Mouse (Mus musculus) mature B cell (primary cell): ENCODE data around the gene Adamts4.

Experiments used
- in situ Hi-C: fragments of 300-500 bp; cut with MboI; formaldehyde crosslinking; loops from 2 replicates; pipeline ENCODE4 v1.14.3; 2019

The Adamts4 gene

GRCm38 (mm10) chr1:171249913-171250600, at the start of gene Adamts4:
Gene Adamts4, plus strand, starts transcription at chr1:171250421.
- in situ Hi-C loops: no loop called here

GRCm38 (mm10) chr1:171200769-171201168, 49.5 kb upstream of the Adamts4 start:
- in situ Hi-C loops: no loop called here

DNA sequence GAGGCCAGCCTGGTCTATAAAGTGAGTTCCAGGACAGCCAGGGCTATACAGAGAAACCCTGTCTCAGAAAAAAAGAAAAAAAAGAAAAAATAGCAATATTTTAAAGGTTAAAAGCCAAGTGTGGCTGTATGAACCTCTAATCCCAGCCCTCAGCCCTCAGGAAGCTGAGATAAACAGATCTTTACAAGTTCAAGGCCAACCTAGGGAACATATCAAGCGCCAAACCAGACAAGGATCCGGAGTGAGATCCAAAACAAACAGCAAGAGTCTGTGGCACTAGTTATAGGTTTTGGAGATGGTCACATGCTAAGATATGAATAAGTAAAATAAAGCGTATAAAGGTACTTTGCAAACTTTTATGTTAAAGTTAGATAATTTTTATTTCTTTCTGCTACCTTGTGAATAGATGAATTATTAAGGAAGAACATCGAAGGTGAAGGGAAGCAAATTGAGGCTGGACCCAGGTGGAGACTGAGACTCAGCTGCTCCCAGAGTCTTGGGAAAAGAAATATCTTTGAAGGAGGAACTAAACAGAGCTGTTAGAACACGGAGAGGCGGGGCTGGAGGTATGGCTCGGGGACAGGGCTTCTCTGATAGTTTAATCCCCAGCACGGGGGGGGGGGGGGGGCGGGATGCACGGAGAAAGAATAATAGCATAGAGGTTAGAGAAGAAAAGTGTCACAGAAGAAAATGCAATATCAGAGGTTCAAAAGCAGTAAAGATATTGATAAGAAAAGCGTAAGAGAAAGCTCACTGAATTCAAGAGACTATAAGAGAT, 46.6 kb upstream of the Adamts4 start:
- in situ Hi-C loops: no loop called here

DNA sequence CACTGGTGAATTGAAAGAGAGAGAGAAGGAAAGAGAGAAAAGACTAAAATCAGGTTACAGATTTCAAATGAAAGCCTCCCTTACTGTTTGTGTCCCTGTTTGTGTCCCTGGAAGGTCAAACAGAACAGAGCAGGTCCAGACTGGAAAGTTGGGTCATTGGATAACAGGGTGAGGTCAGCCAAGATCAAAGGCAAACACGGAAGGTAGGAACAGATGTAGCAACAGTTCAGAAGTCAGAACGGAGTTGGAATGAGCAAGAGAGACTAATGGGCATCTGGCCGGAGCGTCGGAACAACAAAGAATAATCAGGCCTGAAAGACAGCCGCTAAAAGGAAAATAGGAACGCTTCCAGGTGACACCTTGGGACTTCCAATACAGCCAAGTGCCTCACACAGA, 46.0 kb upstream of the Adamts4 start:
- in situ Hi-C loops: no loop called here

DNA sequence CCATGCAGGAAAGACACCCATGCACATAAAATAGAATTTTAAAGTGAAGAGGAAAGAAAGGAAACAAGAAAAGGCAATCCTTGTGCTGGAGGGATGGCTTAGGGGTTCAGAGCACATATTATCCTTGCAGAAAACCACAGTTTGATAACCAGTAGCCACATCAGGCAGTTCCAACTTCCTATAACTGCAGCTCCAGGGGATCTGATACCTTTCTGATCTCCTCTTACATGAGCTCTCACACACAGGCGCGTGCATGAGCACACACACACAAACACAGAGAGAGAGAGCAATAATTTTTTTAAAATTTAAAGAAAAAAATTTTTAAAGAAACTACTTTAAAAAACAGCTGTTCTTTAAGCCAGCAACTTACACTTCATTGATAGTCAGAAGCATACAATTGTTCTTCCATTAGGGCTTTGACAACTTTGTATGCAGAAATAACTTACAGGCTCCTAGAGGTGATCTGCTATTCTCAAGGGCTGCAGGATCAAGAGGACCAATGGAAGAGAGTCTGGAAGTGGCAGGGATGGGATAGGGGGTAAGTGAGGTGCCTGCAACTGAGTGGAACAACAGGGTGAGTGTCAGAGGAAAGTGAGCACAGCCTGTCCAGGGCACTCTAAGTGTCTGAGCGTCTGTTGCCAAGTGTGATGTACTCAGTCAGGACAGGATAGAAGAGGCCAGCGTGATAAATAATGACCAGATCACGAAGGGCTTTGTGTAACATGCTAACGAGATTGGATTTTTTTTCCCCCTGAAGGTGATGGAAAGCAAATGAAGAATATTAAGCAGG, 44.3 kb upstream of the Adamts4 start:
- in situ Hi-C loops: no loop called here

DNA sequence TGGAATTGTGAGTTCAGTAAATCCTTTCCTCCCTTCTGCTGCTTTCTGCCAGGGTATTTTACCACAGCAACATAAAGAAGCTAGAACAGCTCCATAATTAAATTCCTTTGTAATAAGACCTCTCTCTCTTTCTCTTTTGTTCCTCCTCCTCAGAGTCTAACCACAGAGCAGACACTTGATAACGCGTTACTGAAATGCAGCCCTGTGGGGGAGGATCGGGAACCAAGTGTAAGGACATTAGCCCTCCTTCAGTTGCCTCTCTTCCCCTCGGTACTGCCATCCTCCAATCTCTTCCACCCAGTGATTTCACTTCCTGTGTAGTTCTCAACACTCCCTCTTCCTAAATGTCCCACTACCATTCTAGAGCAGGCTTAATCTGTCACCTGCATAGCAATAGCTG, 40.8 kb upstream of the Adamts4 start:
- in situ Hi-C loops: no loop called here

DNA sequence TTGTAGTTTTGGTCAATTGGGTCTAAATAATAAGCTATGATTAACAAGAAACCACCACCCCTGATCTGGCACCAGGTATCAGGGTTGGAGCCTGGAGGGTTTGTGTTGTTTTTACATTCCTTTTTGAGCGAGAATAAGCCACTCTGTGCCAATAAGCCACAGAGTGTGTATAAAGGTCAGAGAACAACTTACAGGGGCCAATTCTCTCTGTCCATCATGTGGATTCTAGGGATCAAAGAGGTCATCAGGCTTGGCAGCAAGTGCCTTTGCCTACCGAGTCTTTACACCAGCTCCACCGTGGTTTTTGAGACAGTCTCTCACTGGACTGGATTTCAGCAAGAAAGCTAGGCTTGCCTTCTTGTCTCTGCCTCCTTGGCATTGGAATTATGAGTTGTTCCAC, 37.4 kb upstream of the Adamts4 start:
- in situ Hi-C loops: loop anchor here (5.0 kb wide), 1 partner anchor 86 kb away; no protein-coding TSS in a partner anchor

GRCm38 (mm10) chr1:171213801-171214496, 36.3 kb upstream of the Adamts4 start, which contains the start of gene Nr1i3:
Gene Nr1i3, plus strand, starts transcription at chr1:171213970.
- in situ Hi-C loops: loop anchor here (5.0 kb wide), 1 partner anchor 87 kb away; no protein-coding TSS in a partner anchor

- in situ Hi-C loops: no loop called here
These were observed 33.8 kb upstream of the Adamts4 start for GRCm38 (mm10) chr1:171216241-171216955.

DNA sequence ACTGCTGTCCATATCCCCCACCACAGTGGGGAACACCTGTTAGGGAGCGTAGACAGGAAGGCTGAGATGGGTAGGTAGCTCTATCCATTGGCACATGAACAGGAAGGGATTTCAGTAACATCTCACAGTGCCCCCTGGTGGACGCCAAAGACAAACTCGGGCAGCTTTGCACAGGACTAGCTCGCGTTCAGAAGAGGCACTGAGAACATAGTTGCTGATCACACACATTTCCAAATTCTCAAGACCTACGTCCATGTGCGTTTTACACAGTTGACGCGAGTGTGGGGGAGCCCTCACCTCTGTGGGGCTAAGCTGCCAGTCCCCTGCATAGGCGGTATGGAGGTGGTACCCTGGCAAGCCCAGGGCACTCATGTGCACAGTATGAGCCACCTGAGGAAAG, 29.4 kb upstream of the Adamts4 start:
- in situ Hi-C loops: loop anchor here (10.0 kb wide), 1 partner anchor 326 kb away; no protein-coding TSS in a partner anchor

GRCm38 (mm10) chr1:171221281-171222193, 28.7 kb upstream of the Adamts4 start:
- in situ Hi-C loops: loop anchor here (10.0 kb wide), 1 partner anchor 327 kb away; no protein-coding TSS in a partner anchor

DNA sequence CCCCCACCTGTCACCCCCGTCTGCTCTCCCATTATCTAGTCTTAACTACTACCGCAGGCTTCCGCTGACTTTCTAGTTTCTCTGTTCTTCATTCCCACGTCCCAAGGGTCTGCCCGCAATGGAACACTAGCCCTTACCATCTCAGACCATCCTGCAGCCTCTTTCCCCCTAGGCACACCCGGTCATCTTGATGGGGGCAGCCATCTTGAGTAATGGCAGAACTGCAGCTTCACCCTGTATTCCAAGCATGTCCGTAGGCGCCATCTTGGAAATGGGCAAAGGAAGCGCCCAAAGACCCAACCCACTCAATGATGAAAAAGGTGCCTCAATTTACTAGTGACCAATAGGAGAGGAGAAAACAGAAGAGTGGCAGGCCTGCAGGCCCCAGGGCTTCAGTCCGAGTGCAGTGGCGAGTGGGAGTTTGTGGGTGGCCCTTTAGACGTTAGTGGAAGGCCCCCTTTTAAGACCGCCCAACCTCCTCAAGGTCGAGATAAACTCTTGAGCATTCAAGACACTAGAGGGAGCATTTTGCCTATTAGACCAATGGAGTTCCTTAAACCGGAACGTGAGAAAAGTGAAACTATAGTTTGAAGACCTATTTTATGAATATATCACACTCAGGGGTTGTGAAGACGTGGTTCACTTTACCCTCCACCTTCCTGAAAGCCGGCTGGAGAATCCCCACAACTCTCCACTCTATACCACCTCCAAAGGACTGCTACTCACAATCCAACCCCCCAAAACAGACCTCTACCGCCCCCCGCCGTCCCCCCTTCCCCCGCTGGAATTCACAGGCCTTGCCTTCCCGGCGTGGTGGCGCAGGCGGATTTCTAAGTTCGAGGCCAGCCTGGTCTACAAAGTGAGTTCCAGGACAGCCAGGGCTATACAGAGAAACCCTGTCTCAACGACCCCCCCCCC, 27.7 kb upstream of the Adamts4 start, which contains the start of gene Tomm40l:
Gene Tomm40l (minus strand): TSS at position 277 of the 918 bp plus-strand sequence.
- in situ Hi-C loops: loop anchor here (10.0 kb wide), 1 partner anchor 328 kb away; no protein-coding TSS in a partner anchor

DNA sequence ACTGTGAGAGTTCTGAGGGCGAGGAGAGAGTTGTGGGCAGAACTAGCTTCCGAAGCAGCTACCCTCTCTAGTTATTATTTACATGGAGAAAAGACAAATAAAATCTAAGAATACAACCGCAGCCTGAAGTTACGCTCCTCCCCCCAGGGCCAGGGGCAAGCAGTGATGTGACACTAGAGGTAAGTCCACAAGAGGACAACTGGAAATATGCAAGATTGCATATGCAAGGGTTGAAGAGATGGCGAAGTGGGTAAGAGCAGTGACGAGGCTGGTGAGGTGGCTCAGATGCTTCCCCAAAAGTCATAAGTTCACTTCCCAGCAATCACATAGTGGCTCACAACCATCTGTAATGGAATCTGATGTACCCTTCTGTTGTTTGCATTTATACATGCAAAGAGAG, 27.1 kb upstream of the Adamts4 start:
- in situ Hi-C loops: loop anchor here (10.0 kb wide), 1 partner anchor 328 kb away; no protein-coding TSS in a partner anchor

- in situ Hi-C loops: loop anchor here (10.0 kb wide), 1 partner anchor 329 kb away; no protein-coding TSS in a partner anchor
These were observed 26.4 kb upstream of the Adamts4 start for GRCm38 (mm10) chr1:171223796-171224195.

DNA sequence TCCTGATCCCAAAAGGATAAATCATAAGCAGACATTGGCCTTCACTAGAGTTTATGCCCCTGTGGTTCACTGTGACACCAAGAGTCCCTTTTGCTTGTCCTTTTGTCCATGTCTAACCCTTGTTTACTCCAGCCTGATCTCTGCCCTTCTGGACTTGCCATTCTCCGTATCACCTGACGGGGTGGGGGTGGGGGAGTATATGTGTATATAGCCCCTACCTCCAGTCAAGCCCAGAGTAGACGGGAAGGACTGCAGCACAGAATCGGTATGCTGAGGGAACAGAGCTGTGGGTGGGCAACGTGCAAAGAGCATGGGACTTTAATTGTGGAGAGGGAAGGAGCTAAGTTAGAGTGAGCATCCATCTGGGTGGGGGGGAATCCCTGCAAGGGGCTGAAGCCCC, 25.4 kb upstream of the Adamts4 start, which contains the start of gene Apoa2:
Gene Apoa2 (plus strand): TSS at position 198 of the 400 bp plus-strand sequence.
- in situ Hi-C loops: loop anchor here (10.0 kb wide), 1 partner anchor 330 kb away; no protein-coding TSS in a partner anchor

DNA sequence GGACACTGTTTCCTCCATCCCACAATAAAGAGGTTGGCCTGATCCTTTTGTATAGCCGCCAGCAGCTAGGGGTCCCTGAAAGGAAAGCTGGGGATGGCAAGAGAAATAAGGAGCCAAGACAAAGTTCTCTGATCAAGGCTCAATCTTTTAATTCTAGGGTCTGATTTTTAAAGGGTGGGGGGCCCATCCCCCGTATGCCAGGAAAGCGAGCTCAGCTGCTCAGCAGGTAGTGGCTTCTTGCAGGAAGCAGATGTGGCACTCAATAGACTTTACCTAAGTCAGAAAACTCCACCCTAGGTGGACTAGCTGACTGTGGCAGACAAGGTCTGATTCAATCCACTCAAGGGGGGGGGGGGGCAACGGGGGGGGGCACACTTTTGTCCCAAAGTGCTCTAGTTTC, 23.4 kb upstream of the Adamts4 start:
- in situ Hi-C loops: loop anchor here (10.0 kb wide), 1 partner anchor 332 kb away; no protein-coding TSS in a partner anchor

- in situ Hi-C loops: loop anchor here (10.0 kb wide), 1 partner anchor 333 kb away; no protein-coding TSS in a partner anchor
These were observed 22.3 kb upstream of the Adamts4 start for GRCm38 (mm10) chr1:171227879-171228278.

- in situ Hi-C loops: loop anchor here (10.0 kb wide), 1 partner anchor 335 kb away; no protein-coding TSS in a partner anchor
These were observed 20.5 kb upstream of the Adamts4 start for GRCm38 (mm10) chr1:171229750-171230149.
